Mouse (Mus musculus): ENCODE results near the gene Zbtb8os. TPM values are rescaled to one million over a fixed set of nuclear protein-coding genes. Genes with fewer than 3 reads are reported as not detected.

Gene Zbtb8os
- polyA plus RNA-seq (2015; fragmentation: Nextera tagmentation; extraction: Ambion mirVana): 45.7 and 51.4 TPM in 2 replicates

DNA sequence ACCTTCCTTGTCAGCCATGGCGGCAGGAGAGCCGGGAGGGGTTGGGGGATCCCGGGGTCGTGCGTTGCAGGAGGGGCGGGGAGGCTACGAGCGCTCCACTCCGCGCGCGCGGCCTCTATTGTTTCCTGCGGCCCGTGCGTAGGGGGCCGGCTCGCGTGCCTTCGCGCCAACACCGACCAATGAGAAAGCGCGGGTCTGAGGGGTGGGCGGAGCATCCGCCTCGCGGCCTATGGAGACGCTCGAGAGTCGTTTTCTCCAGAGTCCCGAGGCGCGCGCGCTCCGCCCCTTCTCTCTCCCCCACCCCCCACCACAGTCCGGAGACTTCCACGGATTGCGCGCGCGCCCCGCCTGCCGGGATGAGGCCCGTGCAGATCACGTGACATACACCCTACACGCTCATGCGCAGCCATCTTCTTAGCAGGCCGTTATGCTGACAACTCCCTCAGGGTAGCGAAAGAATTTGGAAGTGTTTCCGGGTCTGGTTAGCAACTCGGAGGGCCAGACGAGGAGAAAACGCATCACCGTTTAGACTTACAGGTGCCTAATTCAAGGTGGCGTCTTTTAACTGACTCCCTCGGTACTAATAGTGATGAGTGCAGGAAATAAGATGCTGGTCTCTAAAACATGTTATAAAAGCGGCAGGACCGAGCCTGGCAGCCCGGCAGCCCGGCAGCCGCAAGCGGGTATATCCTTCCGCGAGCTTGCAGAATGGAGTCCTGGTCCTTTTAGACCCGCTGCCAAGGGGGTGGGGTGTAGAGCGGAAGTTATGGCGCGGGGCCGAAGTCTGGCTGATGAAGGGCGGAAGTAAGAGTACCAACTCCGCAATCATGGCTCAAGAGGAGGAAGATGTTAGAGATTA is at the start of gene Zbtb8os, which contains the start of gene Rbbp4:
Zbtb8os (plus strand) TSS at position 480 of the 859 bp plus-strand sequence.
Rbbp4 (minus strand) TSS at position 155 of the 859 bp plus-strand sequence.
- Histone ChIP-seq H3K4me3 (replicated peaks) (peak within 1 kb of the TSS; percentile 97), H3K9ac (peak within 1 kb of the TSS; percentile 99), H3K4me1 (peaks cover 22% of the 10 kb centered on the region), H3K27me3 (replicated peaks) (no peaks in the 10 kb centered on the region), H3K36me3 (peaks cover 6% of the 10 kb centered on the region; the same call in 1 of the 2 replicates), H3K27ac (peak within 1 kb of the TSS; percentile 100), H3K4me2 (peak within 1 kb of the TSS; percentile 85), H3K9me3 (no peaks in the 10 kb centered on the region)
- WGBS: under 1% methylated on average over 70 of the region's 73 CpGs
- ATAC-seq (ENCODE audit: insufficient read depth, low FRiP score, low read depth): peak; percentile 97

DNA sequence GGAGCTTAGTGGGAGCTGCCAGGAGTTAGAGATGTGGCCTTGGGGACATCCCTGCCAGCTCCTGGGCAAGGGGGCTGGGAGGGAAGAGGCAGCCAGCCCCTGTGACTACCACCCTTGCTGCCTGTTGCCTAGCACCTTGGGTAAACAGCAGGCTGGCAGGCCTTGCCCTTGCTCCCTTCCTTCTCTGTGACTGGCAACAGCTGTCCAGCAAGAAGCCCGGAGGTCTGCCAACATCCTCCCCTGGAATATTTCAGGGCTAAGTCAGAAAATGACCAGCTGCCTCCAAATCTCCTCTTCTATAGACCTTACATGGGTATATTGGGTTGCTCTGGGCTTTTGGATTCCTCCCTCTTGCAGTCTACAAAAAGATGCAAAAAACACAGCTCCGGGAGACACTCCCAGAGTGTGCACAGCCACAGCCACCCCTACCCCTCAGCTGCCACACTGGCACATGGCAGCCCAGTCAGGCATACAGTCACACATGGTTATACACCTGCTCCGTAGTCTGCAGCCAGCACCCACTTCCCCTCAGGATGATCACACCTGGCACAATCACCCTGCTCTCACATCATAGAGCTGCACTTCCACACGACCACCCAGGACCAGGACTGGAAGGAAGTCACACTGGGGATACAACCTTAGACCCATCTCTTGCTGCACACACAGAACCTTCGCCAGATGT is 49.4 kb upstream of the Zbtb8os start:
- Histone ChIP-seq H3K27ac (no peak overlapping the region), H3K4me2 (peak overlapping the region; percentile 97), H3K4me3 (replicated peaks) (peak overlapping the region; percentile 53), H3K4me1 (peaks cover 21% of the 10 kb centered on the region), H3K27me3 (replicated peaks) (0 out of 2 replicates have a peak, but pooled peaks cover 7% of the 10 kb centered on the region), H3K36me3 (no peaks in the 10 kb centered on the region), H3K9ac (no peak overlapping the region), H3K9me3 (no peaks in the 10 kb centered on the region)
- ATAC-seq (ENCODE audit: insufficient read depth, low FRiP score, low read depth): 0 out of 2 replicates have a peak, but pooled peaks have one; percentile 36
- WGBS: 46% methylated on average over 5 of the region's 5 CpGs

DNA sequence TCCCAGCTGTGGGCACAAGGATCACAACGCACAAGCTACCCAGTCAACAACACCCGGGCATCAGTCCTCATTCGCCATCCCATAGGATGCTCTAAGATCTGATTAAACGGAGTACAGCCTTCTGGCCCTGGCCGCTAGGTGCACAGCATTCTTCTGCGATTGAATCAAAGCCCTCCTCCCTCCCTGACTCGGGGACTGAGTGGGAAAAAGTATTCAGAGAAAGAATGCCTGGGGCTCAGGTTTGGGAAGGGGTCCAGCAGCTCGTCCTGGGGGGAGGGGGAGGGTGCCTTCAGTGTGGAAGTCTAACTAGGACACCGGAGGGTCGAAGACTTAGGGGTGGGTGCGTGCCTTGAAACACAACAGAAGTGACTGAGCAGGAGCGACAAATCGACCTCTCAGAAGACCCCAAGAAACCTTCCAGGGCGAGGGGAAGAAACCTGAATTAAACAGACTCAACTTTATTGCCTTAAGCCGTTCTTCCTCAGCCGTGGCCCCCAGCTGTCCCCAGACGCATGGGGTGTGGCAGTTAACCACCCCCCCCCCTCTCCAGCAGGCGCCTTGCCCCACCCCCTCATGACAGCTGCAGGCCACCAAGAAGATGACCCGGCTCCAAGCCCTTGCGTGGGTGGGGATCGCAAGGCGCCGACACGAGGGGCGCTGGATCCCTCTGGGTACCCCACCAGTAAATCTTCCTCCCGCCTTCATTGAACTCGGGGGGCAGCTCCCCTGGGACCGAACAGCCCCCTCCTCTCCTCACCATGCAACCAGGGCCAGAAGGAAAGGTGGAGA is 48.6 kb upstream of the Zbtb8os start:
- Histone ChIP-seq H3K4me2 (peak overlapping the region; percentile 97), H3K27ac (no peak overlapping the region), H3K4me3 (replicated peaks) (peak overlapping the region; percentile 53), H3K9me3 (no peaks in the 10 kb centered on the region), H3K9ac (peak overlapping the region; percentile 4; the same call in 1 of the 2 replicates), H3K27me3 (replicated peaks) (0 out of 2 replicates have a peak, but pooled peaks cover 7% of the 10 kb centered on the region), H3K36me3 (no peaks in the 10 kb centered on the region), H3K4me1 (peaks cover 21% of the 10 kb centered on the region)
- WGBS: 2% methylated on average over 28 of the region's 28 CpGs
- ATAC-seq (ENCODE audit: insufficient read depth, low FRiP score, low read depth): peak; percentile 45

DNA sequence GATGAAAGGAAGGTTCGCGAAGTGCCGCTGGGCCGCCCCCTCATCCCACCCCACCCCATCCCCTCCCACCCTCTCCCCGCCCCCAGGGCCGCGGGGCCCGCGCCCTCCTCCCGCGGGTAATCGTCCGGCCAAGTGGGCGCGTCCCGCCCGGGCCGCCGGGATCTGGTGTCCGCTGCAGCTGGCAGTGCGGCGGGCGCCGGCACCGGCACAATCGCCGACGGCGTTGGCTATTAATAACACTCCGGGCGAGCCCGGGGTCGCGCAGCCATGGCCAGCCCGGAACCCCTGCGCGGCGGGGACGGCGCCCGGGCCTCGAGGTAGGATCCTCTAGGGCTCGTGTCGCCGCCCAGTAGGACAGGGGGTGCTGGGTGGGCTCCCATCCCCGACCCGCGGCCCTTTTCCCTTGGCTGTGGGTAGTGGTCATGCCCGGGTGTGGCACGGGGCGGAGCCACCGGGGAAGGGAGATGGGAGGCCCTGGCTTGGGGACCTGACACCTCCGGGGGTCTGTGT is 48.0 kb upstream of the Zbtb8os start, which contains the start of gene Sync:
Sync (plus strand) TSS at position 146 of the 510 bp plus-strand sequence.
- H3K4me3 ChIP-seq (replicated peaks): peak within 1 kb of the TSS; percentile 53
- H3K4me1 ChIP-seq: peaks cover 21% of the 10 kb centered on the region
- peak within 1 kb of the TSS; percentile 97 for H3K4me2 ChIP-seq
- peak within 1 kb of the TSS; percentile 4; the same call in 1 of the 2 replicates for H3K9ac ChIP-seq
- H3K27ac ChIP-seq: 0 out of 2 replicates have a peak within 1 kb of the TSS, but pooled peaks have one; percentile 0
- 0 out of 2 replicates have a peak, but pooled peaks cover 7% of the 10 kb centered on the region for H3K27me3 ChIP-seq (replicated peaks)
- peak; percentile 29; the same call in 1 of the 2 replicates for ATAC-seq (ENCODE audit: insufficient read depth, low FRiP score, low read depth)
- under 1% methylated on average over 52 of the region's 53 CpGs for WGBS
- H3K9me3 ChIP-seq: no peaks in the 10 kb centered on the region
- no peaks in the 10 kb centered on the region for H3K36me3 ChIP-seq

DNA sequence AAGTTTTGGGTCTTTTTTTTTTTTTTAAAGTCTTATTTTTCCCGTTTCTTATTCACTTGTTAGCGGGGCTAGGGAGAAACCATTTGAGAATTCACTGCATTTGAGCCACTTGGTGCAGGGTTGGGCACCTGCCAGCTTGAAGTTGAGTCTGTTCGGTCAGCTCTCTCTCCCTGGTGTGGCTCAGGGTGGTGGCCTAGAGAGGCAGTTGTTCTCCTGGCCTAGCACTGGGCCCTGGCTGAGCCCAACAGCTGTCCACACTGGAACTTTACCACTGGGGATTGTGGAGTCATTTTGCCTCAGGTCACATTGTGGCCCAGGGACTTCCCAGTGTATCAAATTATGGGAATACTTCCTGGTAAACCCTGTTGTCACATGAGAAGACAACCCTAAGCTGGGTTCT is 47.4 kb upstream of the Zbtb8os start:
- WGBS: 31% methylated on average over 3 of the region's 3 CpGs

DNA sequence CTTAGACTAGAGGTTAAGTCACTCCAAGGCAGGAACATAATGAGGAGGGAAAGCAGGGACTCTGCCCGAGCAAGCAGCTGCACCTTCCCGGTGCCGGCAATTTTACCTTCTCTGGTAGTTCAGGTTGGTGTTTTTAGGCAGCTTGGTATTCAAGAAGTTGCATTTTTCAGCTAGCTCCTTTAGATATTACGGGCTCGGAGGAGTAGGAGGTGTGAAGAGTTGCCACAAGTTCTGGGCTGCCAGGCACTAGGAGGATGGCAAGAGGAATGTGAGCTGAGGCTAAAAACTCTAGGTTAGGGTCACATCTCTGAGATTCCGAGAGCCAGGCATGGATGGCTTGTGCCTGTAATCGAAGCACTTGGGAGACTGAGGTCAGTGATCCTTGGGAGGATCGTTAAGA is 45.8 kb upstream of the Zbtb8os start:
- WGBS: 86% methylated on average over 8 of the region's 8 CpGs
- Histone ChIP-seq H3K27me3 (replicated peaks) (0 out of 2 replicates have a peak, but pooled peaks cover 7% of the 10 kb centered on the region), H3K27ac (no peak overlapping the region), H3K9me3 (no peaks in the 10 kb centered on the region), H3K4me1 (peaks cover 21% of the 10 kb centered on the region), H3K4me2 (no peak overlapping the region), H3K36me3 (no peaks in the 10 kb centered on the region), H3K4me3 (replicated peaks) (no peak overlapping the region), H3K9ac (no peak overlapping the region)
- ATAC-seq (ENCODE audit: insufficient read depth, low FRiP score, low read depth): no peak

More for the DNA sequence above, 47.4 kb upstream of the Zbtb8os start:
- peaks cover 21% of the 10 kb centered on the region for H3K4me1 ChIP-seq
- no peak for ATAC-seq (ENCODE audit: insufficient read depth, low FRiP score, low read depth)
- no peak overlapping the region for H3K9ac ChIP-seq
- peak overlapping the region; percentile 53; the same call in 1 of the 2 replicates for H3K4me3 ChIP-seq (replicated peaks)
- 0 out of 2 replicates have a peak, but pooled peaks cover 7% of the 10 kb centered on the region for H3K27me3 ChIP-seq (replicated peaks)
- H3K27ac ChIP-seq: no peak overlapping the region
- no peaks in the 10 kb centered on the region for H3K9me3 ChIP-seq
- H3K36me3 ChIP-seq: no peaks in the 10 kb centered on the region
- H3K4me2 ChIP-seq: peak overlapping the region; percentile 97; the same call in 1 of the 2 replicates

DNA sequence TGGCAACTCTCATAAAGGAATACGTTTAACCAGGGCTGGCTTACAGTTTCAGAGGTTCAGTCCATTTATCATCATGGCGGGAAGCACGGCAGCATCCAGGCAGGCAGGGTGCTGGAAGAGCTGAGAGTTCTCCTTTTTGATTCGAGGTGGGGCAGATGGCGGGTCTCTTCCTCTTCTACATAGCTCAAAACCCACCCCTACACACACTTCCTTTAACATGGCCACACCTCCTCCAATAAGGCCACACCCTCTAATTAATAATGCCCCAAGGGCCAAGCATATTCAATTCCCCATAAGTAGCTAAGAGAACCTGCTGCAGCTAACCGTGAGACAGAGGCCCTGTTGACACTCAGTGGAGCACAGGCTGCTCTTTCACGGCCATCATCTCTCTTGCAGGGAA is 42.7 kb upstream of the Zbtb8os start:
- ATAC-seq (ENCODE audit: insufficient read depth, low FRiP score, low read depth): no peak
- Histone ChIP-seq H3K4me1 (no peaks in the 10 kb centered on the region), H3K9ac (no peak overlapping the region), H3K4me2 (no peak overlapping the region), H3K4me3 (replicated peaks) (no peak overlapping the region), H3K36me3 (no peaks in the 10 kb centered on the region), H3K27ac (no peak overlapping the region), H3K27me3 (replicated peaks) (no peaks in the 10 kb centered on the region), H3K9me3 (no peaks in the 10 kb centered on the region)
- WGBS: 54% methylated on average over 7 of the region's 7 CpGs

DNA sequence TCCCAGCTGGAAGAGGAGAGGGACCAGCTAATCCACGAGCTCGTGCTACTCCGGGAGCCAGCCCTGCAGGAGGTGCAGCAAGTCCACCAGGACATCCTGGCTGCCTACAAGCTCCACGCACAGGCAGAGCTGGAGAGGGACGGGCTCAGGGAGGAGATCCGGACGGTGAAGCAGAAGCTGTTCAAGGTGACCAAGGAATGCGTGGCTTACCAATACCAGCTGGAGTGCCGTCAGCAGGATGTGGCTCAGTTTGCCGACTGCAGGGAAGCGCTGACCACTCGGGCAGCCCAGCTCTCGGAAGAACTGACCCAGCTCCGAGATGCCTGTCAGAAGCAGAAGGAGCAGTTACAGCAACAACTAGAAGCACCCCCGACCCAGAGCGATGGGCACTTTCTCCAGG is 41.8 kb upstream of the Zbtb8os start:
- H3K4me3 ChIP-seq (replicated peaks): no peak overlapping the region
- H3K27ac ChIP-seq: no peak overlapping the region
- no peaks in the 10 kb centered on the region for H3K9me3 ChIP-seq
- H3K27me3 ChIP-seq (replicated peaks): no peaks in the 10 kb centered on the region
- H3K9ac ChIP-seq: no peak overlapping the region
- no peaks in the 10 kb centered on the region for H3K36me3 ChIP-seq
- H3K4me2 ChIP-seq: 0 out of 2 replicates have a peak overlapping the region, but pooled peaks have one; percentile 8
- ATAC-seq (ENCODE audit: insufficient read depth, low FRiP score, low read depth): no peak
- no peaks in the 10 kb centered on the region for H3K4me1 ChIP-seq
- 33% methylated on average over 16 of the region's 16 CpGs for WGBS

DNA sequence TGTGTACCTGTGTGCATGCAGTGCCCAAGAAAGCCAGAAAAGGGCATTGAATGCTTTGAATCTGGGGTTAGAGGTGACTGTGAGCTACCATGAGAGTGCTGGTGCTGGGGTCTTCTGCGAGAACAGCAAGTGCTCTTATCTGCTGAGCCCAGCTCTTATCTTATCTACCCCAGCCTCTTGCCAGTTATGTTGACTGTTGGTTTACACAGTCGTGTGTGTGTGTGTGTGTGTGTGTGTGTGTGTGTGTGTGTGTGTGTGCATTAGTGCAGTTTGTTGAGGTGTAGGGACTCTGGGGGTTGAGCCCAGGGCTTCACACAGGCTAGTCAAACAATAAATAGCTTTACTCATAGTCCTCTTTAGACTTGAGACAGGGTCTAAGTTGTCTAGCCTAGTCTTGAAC is 40.3 kb upstream of the Zbtb8os start:
- Histone ChIP-seq H3K9ac (no peak overlapping the region), H3K4me1 (peaks cover 4% of the 10 kb centered on the region; the same call in 1 of the 2 replicates), H3K36me3 (no peaks in the 10 kb centered on the region), H3K4me2 (no peak overlapping the region), H3K9me3 (no peaks in the 10 kb centered on the region), H3K27ac (no peak overlapping the region), H3K4me3 (replicated peaks) (no peak overlapping the region), H3K27me3 (replicated peaks) (no peaks in the 10 kb centered on the region)
- ATAC-seq (ENCODE audit: insufficient read depth, low FRiP score, low read depth): no peak
- WGBS: 27% methylated on average over 2 of the region's 2 CpGs

DNA sequence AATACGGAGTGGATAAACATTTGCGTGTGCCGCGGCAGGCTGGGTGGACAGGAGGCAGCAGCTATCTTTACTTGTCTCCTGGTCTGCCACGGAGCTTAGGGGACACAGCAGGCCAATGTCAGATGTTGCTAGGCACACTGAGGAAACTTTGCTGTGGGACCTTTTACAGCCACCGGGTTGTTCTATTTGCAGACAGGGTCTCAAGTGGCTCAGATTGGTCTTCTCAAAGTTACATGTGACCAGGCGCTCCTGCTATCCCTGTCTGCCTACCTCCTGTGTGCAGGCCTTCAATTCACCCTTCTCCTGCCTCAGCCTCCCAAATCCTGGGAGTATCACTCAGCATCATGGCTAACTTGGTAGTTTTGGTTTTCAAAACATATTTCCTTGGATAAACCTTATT is 39.4 kb upstream of the Zbtb8os start:
- Histone ChIP-seq H3K4me2 (no peak overlapping the region), H3K9me3 (no peaks in the 10 kb centered on the region), H3K27ac (no peak overlapping the region), H3K27me3 (replicated peaks) (no peaks in the 10 kb centered on the region), H3K36me3 (no peaks in the 10 kb centered on the region), H3K9ac (no peak overlapping the region), H3K4me3 (replicated peaks) (no peak overlapping the region), H3K4me1 (peaks cover 4% of the 10 kb centered on the region; the same call in 1 of the 2 replicates)
- ATAC-seq (ENCODE audit: insufficient read depth, low FRiP score, low read depth): no peak
- 70% methylated on average over 7 of the region's 7 CpGs for WGBS

DNA sequence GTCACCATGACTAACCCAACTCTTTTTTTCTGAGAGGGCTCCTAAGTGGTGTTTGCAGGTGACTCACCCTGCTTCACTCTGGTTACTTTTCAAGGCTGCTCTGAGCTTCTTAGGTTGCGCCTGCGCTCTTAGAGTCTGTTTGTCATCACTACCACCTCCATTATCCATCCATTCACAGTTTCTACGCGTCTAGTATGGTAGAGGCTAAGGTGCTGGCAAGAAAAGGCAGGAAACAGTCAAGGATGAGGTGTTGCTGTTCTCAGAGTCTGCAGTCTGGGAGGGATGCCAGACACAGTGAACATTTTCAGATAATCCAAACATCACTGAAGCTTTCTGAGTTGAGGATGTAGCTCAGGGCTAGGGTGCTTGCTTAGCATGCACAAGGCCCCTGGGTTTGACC is 37.8 kb upstream of the Zbtb8os start:
- Histone ChIP-seq H3K9ac (no peak overlapping the region), H3K4me1 (peaks cover 4% of the 10 kb centered on the region; the same call in 1 of the 2 replicates), H3K27ac (peak overlapping the region; percentile 70; the same call in 1 of the 2 replicates), H3K36me3 (no peaks in the 10 kb centered on the region), H3K4me3 (replicated peaks) (no peak overlapping the region), H3K9me3 (no peaks in the 10 kb centered on the region), H3K27me3 (replicated peaks) (no peaks in the 10 kb centered on the region), H3K4me2 (no peak overlapping the region)
- no peak for ATAC-seq (ENCODE audit: insufficient read depth, low FRiP score, low read depth)
- 52% methylated on average over 4 of the region's 4 CpGs for WGBS

All from stomach, embryonic 15.5 days (tissue).